Mouse (Mus musculus) neural tube, embryonic 11.5 days (tissue): Measurements from ENCODE around the gene Car12. TPM values are rescaled to one million over a fixed set of nuclear protein-coding genes. Genes with fewer than 3 reads are reported as not detected.

Experiments used
- ATAC-seq: fragments of 200-750 bp; cut with Nextera tagmentation; 2 replicates; pipeline ENCODE4 v1.8.0; 2017; ENCODE audit warnings: moderate number of reproducible peaks, mild to moderate bottlenecking, moderate TSS enrichment, moderate library complexity; ENCODE audit not compliant: insufficient read depth, low FRiP score, low TSS enrichment
- DNase-seq: peaks from one replicate; pipeline ENCODE4 v3.0.0-alpha.2; 2015; ENCODE audit warnings: low spot score
- H3K27ac ChIP-seq: fragments of 300-500 bp; sonication (generic); 2 replicates; pipeline ENCODE4 v1.5.1; 2014; ENCODE audit warnings: low read depth, mild to moderate bottlenecking, low read length
- H3K27me3 ChIP-seq: fragments of 300-500 bp; sonication (generic); 2 replicates; pipeline ENCODE4 v1.6.1; 2014; ENCODE audit warnings: mild to moderate bottlenecking, low read length, mixed read lengths; ENCODE audit not compliant: control insufficient read depth, insufficient read depth
- H3K36me3 ChIP-seq: fragments of 300-500 bp; sonication (generic); 2 replicates; pipeline ENCODE4 v1.6.1; 2014; ENCODE audit warnings: mild to moderate bottlenecking, low read length, moderate library complexity, mixed read lengths; ENCODE audit not compliant: control insufficient read depth, insufficient read depth
- H3K4me1 ChIP-seq: fragments of 300-500 bp; sonication (generic); 2 replicates; pipeline ENCODE4 v1.6.1; 2014; ENCODE audit warnings: low read length, mixed read lengths; ENCODE audit not compliant: control insufficient read depth, insufficient read depth
- H3K4me2 ChIP-seq: fragments of 300-500 bp; sonication (generic); 2 replicates; pipeline ENCODE4 v1.6.1; 2014; ENCODE audit warnings: low read depth, mild to moderate bottlenecking, moderate library complexity
- H3K4me3 ChIP-seq: fragments of 300-500 bp; sonication (generic); 2 replicates; pipeline ENCODE4 v1.5.1; 2014; ENCODE audit warnings: low read depth, low read length
- H3K9ac ChIP-seq: fragments of 300-500 bp; sonication (generic); 2 replicates; pipeline ENCODE4 v1.6.1; 2014; ENCODE audit warnings: mild to moderate bottlenecking, low read length
- H3K9me3 ChIP-seq: fragments of 300-500 bp; sonication (generic); 2 replicates; pipeline ENCODE4 v1.6.1; 2016; ENCODE audit warnings: low read length; ENCODE audit not compliant: control insufficient read depth
- WGBS: fragments of 180-500 bp; shearing (Covaris S2); extraction: QIAGEN DNeasy Blood & Tissue Kit; methylation state at CpG from one replicate; pipeline ENCODE4 v1.1.7; 2014; 5-methylcytosine and 5-hydroxymethylcytosine counted together
- polyA plus RNA-seq: library from polyadenylated mRNA; unstranded; fragments of >200 nt; fragmentation: Nextera tagmentation; extraction: Ambion mirVana; gene quantifications from 2 replicates; pipeline ENCODE4 v1.2.1, GENCODE M21; 2014

The Car12 gene
- polyA plus RNA-seq: 0.17 and 0.65 TPM in 2 replicates

GRCm38 (mm10) chr9:66713135-66714021, at the start of gene Car12:
Gene Car12, plus strand, starts transcription at chr9:66713686.
- H3K4me2 ChIP-seq: peak within 1 kb of the TSS; percentile 75
- peak within 1 kb of the TSS; percentile 40 for H3K9ac ChIP-seq
- DNase-seq: peak; percentile 66
- no peaks in the 10 kb centered on the region for H3K36me3 ChIP-seq
- H3K27ac ChIP-seq: no peak within 1 kb of the TSS
- no peaks in the 10 kb centered on the region; the same call in 1 of the 2 replicates for H3K4me1 ChIP-seq
- 15% methylated on average over 29 of the region's 29 CpGs for WGBS
- peaks cover 2% of the 10 kb centered on the region; the same call in 1 of the 2 replicates for H3K27me3 ChIP-seq
- ATAC-seq: no peak
- H3K4me3 ChIP-seq: peak within 1 kb of the TSS; percentile 36
- H3K9me3 ChIP-seq: no peaks in the 10 kb centered on the region

GRCm38 (mm10) chr9:66663764-66664163, 49.7 kb upstream of the Car12 start:
- H3K4me1 ChIP-seq: no peaks in the 10 kb centered on the region
- no peaks in the 10 kb centered on the region for H3K9me3 ChIP-seq
- no peak overlapping the region for H3K4me2 ChIP-seq
- ATAC-seq: no peak
- H3K9ac ChIP-seq: no peak overlapping the region
- H3K36me3 ChIP-seq: no peaks in the 10 kb centered on the region
- H3K27ac ChIP-seq: no peak overlapping the region
- no peaks in the 10 kb centered on the region for H3K27me3 ChIP-seq
- H3K4me3 ChIP-seq: no peak overlapping the region
- no peak for DNase-seq
- WGBS: 82% methylated on average over 3 of the region's 3 CpGs

GRCm38 (mm10) chr9:66664561-66664960, 48.9 kb upstream of the Car12 start:
- H3K9me3 ChIP-seq: no peaks in the 10 kb centered on the region
- no peak overlapping the region for H3K4me3 ChIP-seq
- H3K4me2 ChIP-seq: no peak overlapping the region
- H3K9ac ChIP-seq: no peak overlapping the region
- DNase-seq (no peak), ATAC-seq (no peak)
- no peaks in the 10 kb centered on the region for H3K36me3 ChIP-seq
- no peaks in the 10 kb centered on the region for H3K4me1 ChIP-seq
- 92% methylated on average over 7 of the region's 7 CpGs for WGBS
- H3K27ac ChIP-seq: no peak overlapping the region
- no peaks in the 10 kb centered on the region for H3K27me3 ChIP-seq

GRCm38 (mm10) chr9:66666153-66666552, 47.3 kb upstream of the Car12 start:
- Histone ChIP-seq H3K27ac (no peak overlapping the region), H3K4me1 (no peaks in the 10 kb centered on the region), H3K9me3 (no peaks in the 10 kb centered on the region), H3K9ac (no peak overlapping the region), H3K36me3 (no peaks in the 10 kb centered on the region), H3K27me3 (no peaks in the 10 kb centered on the region), H3K4me3 (no peak overlapping the region), H3K4me2 (no peak overlapping the region)
- DNase-seq (no peak), ATAC-seq (no peak)
- 70% methylated on average over 3 of the region's 3 CpGs for WGBS

- Histone ChIP-seq H3K4me3 (no peak overlapping the region), H3K4me1 (no peaks in the 10 kb centered on the region), H3K4me2 (no peak overlapping the region), H3K27me3 (no peaks in the 10 kb centered on the region), H3K9me3 (no peaks in the 10 kb centered on the region), H3K36me3 (no peaks in the 10 kb centered on the region), H3K9ac (no peak overlapping the region), H3K27ac (no peak overlapping the region)
- no peak for ATAC-seq
- no peak for DNase-seq
- 91% methylated on average over 6 of the region's 6 CpGs for WGBS
Observed at GRCm38 (mm10) chr9:66667046-66667445, 46.4 kb upstream of the Car12 start.

GRCm38 (mm10) chr9:66667868-66668267, 45.6 kb upstream of the Car12 start:
- no peak overlapping the region for H3K27ac ChIP-seq
- H3K4me1 ChIP-seq: no peaks in the 10 kb centered on the region
- no peaks in the 10 kb centered on the region for H3K9me3 ChIP-seq
- H3K4me3 ChIP-seq: no peak overlapping the region
- H3K4me2 ChIP-seq: no peak overlapping the region
- no peaks in the 10 kb centered on the region for H3K27me3 ChIP-seq
- DNase-seq (no peak), ATAC-seq (no peak)
- no peaks in the 10 kb centered on the region for H3K36me3 ChIP-seq
- 94% methylated on average over 4 of the region's 4 CpGs for WGBS
- no peak overlapping the region for H3K9ac ChIP-seq

GRCm38 (mm10) chr9:66669561-66670078, 43.9 kb upstream of the Car12 start:
- Histone ChIP-seq H3K4me1 (no peaks in the 10 kb centered on the region), H3K27ac (no peak overlapping the region), H3K9ac (no peak overlapping the region), H3K4me3 (no peak overlapping the region), H3K9me3 (no peaks in the 10 kb centered on the region), H3K27me3 (no peaks in the 10 kb centered on the region), H3K36me3 (no peaks in the 10 kb centered on the region), H3K4me2 (no peak overlapping the region)
- DNase-seq: no peak
- WGBS: 71% methylated on average over 7 of the region's 7 CpGs
- no peak for ATAC-seq

- Histone ChIP-seq H3K4me2 (no peak overlapping the region), H3K36me3 (no peaks in the 10 kb centered on the region), H3K9me3 (no peaks in the 10 kb centered on the region), H3K4me3 (no peak overlapping the region), H3K4me1 (no peaks in the 10 kb centered on the region), H3K27me3 (no peaks in the 10 kb centered on the region), H3K9ac (no peak overlapping the region), H3K27ac (no peak overlapping the region)
- DNase-seq (no peak), ATAC-seq (no peak)
- WGBS: 78% methylated on average over 2 of the region's 2 CpGs
Observed at GRCm38 (mm10) chr9:66673771-66674170, 39.7 kb upstream of the Car12 start.

GRCm38 (mm10) chr9:66675566-66675965, 37.9 kb upstream of the Car12 start:
- no peaks in the 10 kb centered on the region for H3K27me3 ChIP-seq
- DNase-seq (no peak), ATAC-seq (no peak)
- H3K9me3 ChIP-seq: no peaks in the 10 kb centered on the region
- no peak overlapping the region for H3K4me3 ChIP-seq
- H3K36me3 ChIP-seq: no peaks in the 10 kb centered on the region
- 91% methylated on average over 1 of the region's 1 CpGs for WGBS
- H3K4me1 ChIP-seq: no peaks in the 10 kb centered on the region
- H3K4me2 ChIP-seq: no peak overlapping the region
- H3K9ac ChIP-seq: no peak overlapping the region
- no peak overlapping the region for H3K27ac ChIP-seq
